Mouse (Mus musculus) hindbrain, embryonic 13.5 days (tissue): ENCODE measurements at regions not wholly inside any gene's neighbourhood (a gene's known extent, or its start where the extent isn't known, plus 50 kb on each side); places are given as distances from the start of the nearest gene placed in this dataset.

Experiments
- ATAC-seq: fragments of 200-750 bp; cut with Nextera tagmentation; 2 replicates; pipeline ENCODE4 v1.8.0; 2017; ENCODE audit warnings: moderate TSS enrichment; ENCODE audit not compliant: low FRiP score
- H3K27ac ChIP-seq: fragments of 300-500 bp; sonication (generic); 2 replicates; pipeline ENCODE4 v1.5.1; 2015; ENCODE audit warnings: inconsistent platforms, mild to moderate bottlenecking, moderate library complexity
- H3K27me3 ChIP-seq: fragments of 300-500 bp; sonication (generic); 2 replicates; pipeline ENCODE4 v1.6.1; 2015; ENCODE audit warnings: mild to moderate bottlenecking, inconsistent platforms
- H3K36me3 ChIP-seq: fragments of 300-500 bp; sonication (generic); 2 replicates; pipeline ENCODE4 v1.6.1; 2015; ENCODE audit warnings: mild to moderate bottlenecking, inconsistent platforms
- H3K4me1 ChIP-seq: fragments of 300-500 bp; sonication (generic); replicated peaks from 2 replicates; pipeline ENCODE4 v1.6.1; 2015; ENCODE audit warnings: inconsistent platforms
- H3K4me2 ChIP-seq: fragments of 300-500 bp; sonication (generic); 2 replicates; pipeline ENCODE4 v1.6.1; 2015; ENCODE audit warnings: inconsistent platforms, mild to moderate bottlenecking, moderate library complexity
- H3K4me3 ChIP-seq: fragments of 300-500 bp; sonication (generic); 2 replicates; pipeline ENCODE4 v1.5.1; 2015; ENCODE audit warnings: mild to moderate bottlenecking, inconsistent platforms
- H3K9ac ChIP-seq: fragments of 300-500 bp; sonication (generic); 2 replicates; pipeline ENCODE4 v1.6.1; 2015; ENCODE audit warnings: mild to moderate bottlenecking, inconsistent platforms
- H3K9me3 ChIP-seq: fragments of 300-500 bp; sonication (generic); 2 replicates; pipeline ENCODE4 v1.6.1; 2016; ENCODE audit warnings: inconsistent platforms
- WGBS: fragments of 180-500 bp; shearing (Covaris S2); methylation state at CpG from one replicate; pipeline ENCODE4 v1.1.7; 2015; 5-methylcytosine and 5-hydroxymethylcytosine counted together

GRCm38 (mm10) chr8:128171116-128171515 lies 187.3 kb upstream of the Nrp1 start:
- Histone ChIP-seq H3K4me3 (no peak overlapping the region), H3K27ac (no peak overlapping the region), H3K9ac (no peak overlapping the region), H3K9me3 (no peaks in the 10 kb centered on the region), H3K4me1 (peaks cover 8% of the 10 kb centered on the region; the same call in 1 of the 2 replicates), H3K36me3 (no peaks in the 10 kb centered on the region), H3K27me3 (no peaks in the 10 kb centered on the region), H3K4me2 (no peak overlapping the region)
- no peak for ATAC-seq
- WGBS = 32% methylated on average over 1 of the region's 1 CpGs

- ATAC-seq = no peak
- no peaks in the 10 kb centered on the region for H3K9me3 ChIP-seq
- H3K36me3 ChIP-seq = no peaks in the 10 kb centered on the region
- H3K9ac ChIP-seq = no peak overlapping the region
- WGBS = 58% methylated on average over 5 of the region's 5 CpGs
- no peaks in the 10 kb centered on the region for H3K27me3 ChIP-seq
- no peak overlapping the region for H3K4me3 ChIP-seq
- no peak overlapping the region for H3K4me2 ChIP-seq
- 0 out of 2 replicates have a peak, but pooled peaks cover 2% of the 10 kb centered on the region for H3K4me1 ChIP-seq
- no peak overlapping the region for H3K27ac ChIP-seq
Measured at GRCm38 (mm10) chr8:128180214-128180613, 178.2 kb upstream of the Nrp1 start.

- Histone ChIP-seq H3K27ac (no peak overlapping the region), H3K27me3 (no peaks in the 10 kb centered on the region), H3K4me3 (no peak overlapping the region), H3K4me1 (0 out of 2 replicates have a peak, but pooled peaks cover 2% of the 10 kb centered on the region), H3K9ac (no peak overlapping the region), H3K4me2 (no peak overlapping the region), H3K9me3 (no peaks in the 10 kb centered on the region), H3K36me3 (no peaks in the 10 kb centered on the region)
- no peak for ATAC-seq
- WGBS = 52% methylated on average over 4 of the region's 4 CpGs
Measured at GRCm38 (mm10) chr8:128183081-128183480, 175.3 kb upstream of the Nrp1 start.

GRCm38 (mm10) chr8:128188321-128188720 lies 170.1 kb upstream of the Nrp1 start:
- Histone ChIP-seq H3K9me3 (no peaks in the 10 kb centered on the region), H3K4me1 (no peaks in the 10 kb centered on the region), H3K27me3 (no peaks in the 10 kb centered on the region), H3K27ac (no peak overlapping the region), H3K9ac (no peak overlapping the region), H3K4me3 (no peak overlapping the region), H3K36me3 (no peaks in the 10 kb centered on the region), H3K4me2 (no peak overlapping the region)
- WGBS = 83% methylated on average over 6 of the region's 6 CpGs
- no peak for ATAC-seq

GRCm38 (mm10) chr8:128193293-128193887 lies 165.0 kb upstream of the Nrp1 start:
- no peaks in the 10 kb centered on the region for H3K27me3 ChIP-seq
- H3K4me3 ChIP-seq = no peak overlapping the region
- no peaks in the 10 kb centered on the region for H3K9me3 ChIP-seq
- H3K27ac ChIP-seq = no peak overlapping the region
- no peak overlapping the region for H3K4me2 ChIP-seq
- WGBS = 84% methylated on average over 3 of the region's 3 CpGs
- no peak for ATAC-seq
- H3K4me1 ChIP-seq = no peaks in the 10 kb centered on the region
- H3K9ac ChIP-seq = no peak overlapping the region
- H3K36me3 ChIP-seq = no peaks in the 10 kb centered on the region

- WGBS = 93% methylated on average over 1 of the region's 1 CpGs
- no peak overlapping the region for H3K4me3 ChIP-seq
Measured at GRCm38 (mm10) chr8:128200815-128201214, 157.6 kb upstream of the Nrp1 start.

GRCm38 (mm10) chr8:128201635-128202034 lies 156.8 kb upstream of the Nrp1 start:
- Histone ChIP-seq H3K27ac (no peak overlapping the region), H3K4me1 (no peaks in the 10 kb centered on the region), H3K4me3 (no peak overlapping the region), H3K9ac (no peak overlapping the region), H3K27me3 (no peaks in the 10 kb centered on the region), H3K4me2 (no peak overlapping the region), H3K36me3 (no peaks in the 10 kb centered on the region), H3K9me3 (no peaks in the 10 kb centered on the region)
- 85% methylated on average over 4 of the region's 4 CpGs for WGBS
- ATAC-seq = no peak

More at GRCm38 (mm10) chr8:128200815-128201214, 157.6 kb upstream of the Nrp1 start:
- H3K27me3 ChIP-seq = no peaks in the 10 kb centered on the region
- H3K36me3 ChIP-seq = no peaks in the 10 kb centered on the region
- H3K4me1 ChIP-seq = no peaks in the 10 kb centered on the region
- no peak for ATAC-seq
- no peak overlapping the region for H3K4me2 ChIP-seq
- H3K9ac ChIP-seq = no peak overlapping the region
- H3K9me3 ChIP-seq = no peaks in the 10 kb centered on the region
- H3K27ac ChIP-seq = no peak overlapping the region

GRCm38 (mm10) chr8:128202158-128202886 lies 156.1 kb upstream of the Nrp1 start:
- WGBS = 92% methylated on average over 4 of the region's 4 CpGs

GRCm38 (mm10) chr8:128204803-128205202 lies 153.6 kb upstream of the Nrp1 start:
- no peaks in the 10 kb centered on the region for H3K4me1 ChIP-seq
- H3K27me3 ChIP-seq = no peaks in the 10 kb centered on the region
- H3K27ac ChIP-seq = no peak overlapping the region
- ATAC-seq = no peak
- H3K9me3 ChIP-seq = no peaks in the 10 kb centered on the region
- no peak overlapping the region for H3K4me2 ChIP-seq
- no peak overlapping the region for H3K9ac ChIP-seq
- WGBS = 90% methylated on average over 3 of the region's 3 CpGs
- no peaks in the 10 kb centered on the region for H3K36me3 ChIP-seq
- no peak overlapping the region for H3K4me3 ChIP-seq

More at GRCm38 (mm10) chr8:128202158-128202886, 156.1 kb upstream of the Nrp1 start:
- ATAC-seq = no peak
- H3K4me3 ChIP-seq = no peak overlapping the region
- H3K36me3 ChIP-seq = no peaks in the 10 kb centered on the region
- H3K4me1 ChIP-seq = no peaks in the 10 kb centered on the region
- H3K9me3 ChIP-seq = no peaks in the 10 kb centered on the region
- H3K4me2 ChIP-seq = no peak overlapping the region
- no peaks in the 10 kb centered on the region for H3K27me3 ChIP-seq
- no peak overlapping the region for H3K27ac ChIP-seq
- H3K9ac ChIP-seq = no peak overlapping the region

- ATAC-seq = no peak
- H3K36me3 ChIP-seq = no peaks in the 10 kb centered on the region
- no peaks in the 10 kb centered on the region for H3K9me3 ChIP-seq
- no peak overlapping the region for H3K4me2 ChIP-seq
- no peaks in the 10 kb centered on the region for H3K27me3 ChIP-seq
- H3K9ac ChIP-seq = no peak overlapping the region
- no peaks in the 10 kb centered on the region for H3K4me1 ChIP-seq
- no peak overlapping the region for H3K4me3 ChIP-seq
- H3K27ac ChIP-seq = no peak overlapping the region
Measured at GRCm38 (mm10) chr8:128207138-128207537, 151.3 kb upstream of the Nrp1 start.

GRCm38 (mm10) chr8:128210761-128211160 lies 147.6 kb upstream of the Nrp1 start:
- Histone ChIP-seq H3K9me3 (no peaks in the 10 kb centered on the region), H3K27ac (no peak overlapping the region), H3K36me3 (no peaks in the 10 kb centered on the region), H3K27me3 (no peaks in the 10 kb centered on the region), H3K9ac (no peak overlapping the region), H3K4me3 (no peak overlapping the region), H3K4me1 (no peaks in the 10 kb centered on the region), H3K4me2 (no peak overlapping the region)
- 73% methylated on average over 5 of the region's 5 CpGs for WGBS
- no peak for ATAC-seq

- Histone ChIP-seq H3K36me3 (no peaks in the 10 kb centered on the region), H3K4me1 (no peaks in the 10 kb centered on the region), H3K27me3 (no peaks in the 10 kb centered on the region), H3K9ac (no peak overlapping the region), H3K27ac (no peak overlapping the region), H3K9me3 (no peaks in the 10 kb centered on the region), H3K4me2 (no peak overlapping the region), H3K4me3 (no peak overlapping the region)
- 80% methylated on average over 3 of the region's 3 CpGs for WGBS
- ATAC-seq = no peak
Measured at GRCm38 (mm10) chr8:128212223-128212622, 146.2 kb upstream of the Nrp1 start.

- H3K4me1 ChIP-seq = no peaks in the 10 kb centered on the region
- H3K36me3 ChIP-seq = no peaks in the 10 kb centered on the region
- no peak overlapping the region for H3K4me2 ChIP-seq
- no peak overlapping the region for H3K27ac ChIP-seq
- H3K27me3 ChIP-seq = no peaks in the 10 kb centered on the region
- 76% methylated on average over 2 of the region's 2 CpGs for whole genome bisulfite sequencing
- H3K9me3 ChIP-seq = no peaks in the 10 kb centered on the region
- no peak overlapping the region for H3K4me3 ChIP-seq
- no peak overlapping the region for H3K9ac ChIP-seq
- no peak for ATAC-seq
Measured at GRCm38 (mm10) chr8:128214256-128214655, 144.1 kb upstream of the Nrp1 start.
